Mouse (Mus musculus): ENCODE data around the gene Evx1.
"Not testable (repeated sequence)": the region's sequence is repeated elsewhere in the genome, so short reads cannot be mapped to it uniquely, and the experiment has no call there.

Gene Evx1

GRCm38 (mm10) chr6:52321826-52322315, 8.6 kb downstream of the Evx1 start:
- no peak for DNase-seq (ENCODE audit: low read depth)

DNA sequence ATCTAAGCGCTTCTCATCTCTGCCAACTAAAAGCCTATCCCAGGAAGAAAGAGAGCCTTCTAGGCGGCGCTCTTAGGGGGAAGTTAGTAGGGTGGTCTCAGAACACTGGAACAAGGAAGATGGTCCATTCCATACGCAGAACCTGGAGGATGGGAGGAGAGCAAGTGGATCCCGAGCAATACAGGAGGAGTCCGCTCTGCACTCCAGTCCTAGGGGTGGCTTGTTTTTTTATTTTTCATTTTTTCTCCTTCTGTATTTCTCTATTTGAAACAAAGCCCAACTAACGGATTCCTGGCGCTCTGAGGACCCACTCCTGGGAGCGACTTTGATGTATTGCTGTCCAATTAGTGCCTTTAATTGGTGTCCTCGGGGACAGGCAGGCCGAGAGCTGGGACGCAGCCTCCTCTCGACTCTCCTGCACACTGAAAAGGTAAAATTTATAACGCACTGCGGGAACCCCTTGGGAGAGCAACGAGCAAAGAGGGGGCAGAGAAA, 9.5 kb downstream of the Evx1 start:
- DNase-seq (ENCODE audit: low read depth): no peak

DNA sequence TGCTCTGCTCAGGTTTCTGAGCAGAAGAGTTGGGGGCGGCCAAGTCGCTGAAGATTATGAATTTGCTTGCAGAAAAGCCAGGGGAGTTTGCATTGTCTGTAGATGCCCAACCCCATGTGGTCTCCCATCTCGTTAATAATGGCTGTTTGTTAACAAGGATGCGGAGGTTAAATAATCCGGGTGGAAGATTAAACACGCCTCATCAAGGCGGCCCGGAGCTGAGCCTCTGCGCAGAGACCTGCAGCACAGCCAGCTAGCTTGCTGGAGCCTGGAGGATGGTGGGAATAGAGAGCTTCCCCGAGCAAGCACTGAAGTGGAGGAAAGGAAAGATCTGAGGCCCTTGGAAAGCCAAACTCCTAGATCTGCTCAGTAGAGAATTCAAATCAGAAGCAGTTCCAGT, 10.0 kb downstream of the Evx1 start:
- DNase-seq (ENCODE audit: low read depth): no peak

GRCm38 (mm10) chr6:52324061-52324460, 10.8 kb downstream of the Evx1 start:
- no peak for DNase-seq (ENCODE audit: low read depth)

- DNase-seq (ENCODE audit: low read depth): not testable (repeated sequence)
Measured at GRCm38 (mm10) chr6:52346816-52347215, 33.5 kb downstream of the Evx1 start.

GRCm38 (mm10) chr6:52366021-52366420, 52.7 kb downstream of the Evx1 start:
- DNase-seq (ENCODE audit: low read depth): no peak

DNA sequence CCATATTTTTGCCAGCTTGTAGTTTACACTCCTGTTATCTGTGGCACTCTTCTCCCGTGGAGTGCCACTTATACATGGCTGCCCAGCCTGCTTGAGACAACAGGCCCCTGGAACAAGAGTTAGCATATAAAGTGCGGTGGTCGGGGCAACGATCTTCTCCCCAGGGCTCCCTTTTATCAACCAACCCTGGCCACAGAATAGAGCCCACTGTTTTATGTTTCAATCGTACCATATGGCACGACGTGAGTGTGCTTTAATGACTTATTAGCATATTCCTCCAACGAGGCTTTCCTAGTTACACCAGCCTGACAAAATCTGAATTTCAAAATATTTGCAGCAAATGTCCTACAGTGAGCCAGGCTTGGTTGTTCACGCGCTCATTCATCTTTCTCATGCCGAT, 53.2 kb downstream of the Evx1 start:
- no peak for DNase-seq (ENCODE audit: low read depth)

- no peak for DNase-seq (ENCODE audit: low read depth)
Measured at GRCm38 (mm10) chr6:52367067-52367466, 53.8 kb downstream of the Evx1 start.
